Mouse (Mus musculus) liver, postnatal 0 days (tissue): ENCODE data around the gene Olfr1000.

Experiments
- CTCF ChIP-seq: sonication (generic); IDR thresholded peaks from 2 replicates; pipeline ENCODE4 v1.5.1; 2016; ENCODE audit warnings: antibody characterized with exemption, low read depth
- EP300 ChIP-seq: IDR thresholded peaks from 2 replicates; pipeline ENCODE4 v1.6.1; 2016; ENCODE audit warnings: antibody characterized with exemption, low read depth, mild to moderate bottlenecking

DNA sequence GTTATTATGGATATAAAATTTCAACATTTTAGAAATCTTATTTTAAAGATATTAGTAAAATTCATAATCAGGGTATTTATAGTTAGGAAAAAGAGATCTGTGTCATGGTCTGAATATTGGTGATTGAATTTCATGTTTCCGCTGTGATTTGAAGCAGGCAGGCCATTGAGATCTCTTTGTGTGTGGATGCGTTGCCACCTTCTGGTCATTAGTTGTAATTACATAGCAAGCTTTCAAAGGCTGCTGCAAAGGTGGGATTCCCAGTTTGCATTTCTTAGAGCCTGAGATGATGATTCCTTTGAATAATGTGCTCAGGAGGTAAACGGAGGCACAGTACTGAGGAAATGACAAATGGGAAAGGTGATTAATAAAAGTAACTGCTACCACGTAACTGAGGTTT, 50.5 kb downstream of the Olfr1000 start:
- no peak for TF ChIP-seq EP300
- TF ChIP-seq CTCF = peak; percentile 76
